Mouse (Mus musculus) midbrain, embryonic 16.5 days (tissue): Measurements from ENCODE around the gene Dmrtc2. TPM values are rescaled to one million over a fixed set of nuclear protein-coding genes. Genes with fewer than 3 reads are reported as not detected.

Source experiments
- polyA plus RNA-seq: library from polyadenylated mRNA; unstranded; fragments of >200 nt; fragmentation: Nextera tagmentation; extraction: Ambion mirVana; gene quantifications from 2 replicates; pipeline ENCODE4 v1.2.1, GENCODE M21; 2015

Dmrtc2 gene
- polyA plus RNA-seq, 1 experiment from 2014 or later, result 0.25 TPM

Other genes with a start within 250 kb of the Dmrtc2 start
- gene Lypd3, start 233.5 kb upstream of the Dmrtc2 start, polyA plus RNA-seq, result 0.36 and 0.45 TPM in 2 replicates
- gene Tex101, start 193.4 kb upstream of the Dmrtc2 start, polyA plus RNA-seq, result not detected in 2 replicates
- not detected in 2 replicates for gene BC049730, start 160.8 kb upstream of the Dmrtc2 start, polyA plus RNA-seq
- not detected in 2 replicates for gene Gm4763, start 143.1 kb upstream of the Dmrtc2 start, polyA plus RNA-seq
- gene Cd177, start 109.7 kb upstream of the Dmrtc2 start, polyA plus RNA-seq, result 0.46 and 0.62 TPM in 2 replicates
- gene Ceacam10, start 92.9 kb upstream of the Dmrtc2 start, polyA plus RNA-seq, result 0.24 and 0.25 TPM in 2 replicates
- gene Gm9844, start 7.8 kb upstream of the Dmrtc2 start, polyA plus RNA-seq, result 27.8 and 28.6 TPM in 2 replicates
- gene Lypd4, start 116 bp upstream of the Dmrtc2 start, polyA plus RNA-seq, result 0.26 TPM in 1 of 2 replicates, not detected in the other
- gene Rps19, start 14.3 kb downstream of the Dmrtc2 start, polyA plus RNA-seq, result 968 and 1,058 TPM in 2 replicates
- 0.29 and 0.47 TPM in 2 replicates for gene Cd79a, start 27.3 kb downstream of the Dmrtc2 start, polyA plus RNA-seq
- gene Arhgef1, start 32.9 kb downstream of the Dmrtc2 start, polyA plus RNA-seq, result 52.2 and 53.0 TPM in 2 replicates
- 3.8 and 4.5 TPM in 2 replicates for gene Gm4881, start 74.4 kb downstream of the Dmrtc2 start, polyA plus RNA-seq
- gene Rabac1, start 102.7 kb downstream of the Dmrtc2 start, polyA plus RNA-seq, result 288 and 310 TPM in 2 replicates
- 447 and 557 TPM in 2 replicates for gene Atp1a3, start 135.9 kb downstream of the Dmrtc2 start, polyA plus RNA-seq
- gene Grik5, start 202.3 kb downstream of the Dmrtc2 start, polyA plus RNA-seq, result 14.2 and 15.5 TPM in 2 replicates
- gene Zfp574, start 202.5 kb downstream of the Dmrtc2 start, polyA plus RNA-seq, result 33.7 and 34.2 TPM in 2 replicates